In the genomic region with DNA sequence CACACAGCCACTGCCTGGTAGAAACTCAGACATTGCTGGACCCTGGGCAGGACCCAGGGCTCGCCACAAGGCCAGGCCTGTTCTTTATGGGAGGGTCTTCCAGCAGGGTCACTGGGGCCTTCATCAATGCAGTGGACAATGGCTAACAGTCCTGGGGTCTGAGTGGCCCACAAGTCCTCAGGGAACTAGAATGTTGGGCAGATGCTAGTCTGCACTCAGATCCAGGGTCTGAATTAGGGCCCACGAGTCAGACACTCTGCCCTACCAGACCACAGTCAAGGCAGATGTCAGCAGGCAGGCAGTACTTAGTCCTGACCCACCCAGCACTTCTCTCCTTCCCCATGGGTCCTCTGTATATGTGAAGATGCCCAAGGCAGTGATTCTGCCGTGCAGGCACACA, we compare ENCODE assay signal across 24 mouse cellular contexts. TPM values are rescaled to one million over a fixed set of nuclear protein-coding genes. Genes with fewer than 3 reads are reported as not detected.
"Had no signal": no experiment of that assay in that cellular context is flagged by ENCODE, and none has a peak within 500 bp of the region (broad histone marks: within the 10 kb centered on the region; RNA-seq: fewer than 3 reads in every experiment).

No protein-coding gene starts in this region.

- H3K27ac ChIP-seq: liver, embryonic 14.5 days; lung, embryonic 15.5 days; midbrain, embryonic 10.5 days; midbrain, embryonic 12.5 days; neural tube, embryonic 13.5 days; neural tube, embryonic 15.5 days had no signal

- H3K9ac ChIP-seq: liver, embryonic 14.5 days; lung, embryonic 15.5 days; midbrain, embryonic 12.5 days; neural tube, embryonic 13.5 days; neural tube, embryonic 15.5 days had no signal

- H3K27me3 ChIP-seq: lung, embryonic 15.5 days; neural tube, embryonic 13.5 days had no signal

- H3K9me3 ChIP-seq: lung, embryonic 15.5 days; midbrain, embryonic 12.5 days; neural tube, embryonic 15.5 days had no signal

- H3K4me2 ChIP-seq: lung, embryonic 15.5 days; midbrain, embryonic 12.5 days; neural tube, embryonic 13.5 days; neural tube, embryonic 15.5 days had no signal

- DNase-seq: lung, adult 2 months; lung, postnatal 14 days; lung, postnatal 36 days; midbrain, embryonic 14.5 days; retina, postnatal 1 day; right cerebral cortex, adult 18-20 months; right cerebral cortex, postnatal 25 days; right cerebral cortex, postnatal 4 days; spleen, adult 18-20 months; thymus, adult 2 months; thymus, postnatal 25 days; thymus, postnatal 4 days had no signal

- H3K36me3 ChIP-seq: lung, embryonic 15.5 days; midbrain, embryonic 10.5 days; midbrain, embryonic 12.5 days; neural tube, embryonic 13.5 days; neural tube, embryonic 15.5 days had no signal

- ATAC-seq: midbrain, embryonic 16.5 days had no signal

- H3K4me3 ChIP-seq: lung, embryonic 15.5 days; midbrain, embryonic 10.5 days; midbrain, embryonic 12.5 days; myocyte; neural tube, embryonic 13.5 days; neural tube, embryonic 15.5 days had no signal

RNA-seq across cellular contexts. Expression of a gene that starts 25.8 kb away (rescaled TPM):
- total RNA-seq: megakaryocyte, adult 5-6 weeks had no signal
- polyA plus RNA-seq: liver, embryonic 16.5 days; neural tube, embryonic 11.5 days; small intestine, adult 2 months had no signal
